Mouse (Mus musculus) E14TG2a.4 (cell line): ENCODE data around the gene Lrba.

Experiments used
- CTCF ChIP-seq: conservative IDR thresholded peaks from 2 replicates; pipeline ENCODE4 v1.5.1; 2014; ENCODE audit warnings: low read length
- POU5F1 ChIP-seq: IDR thresholded peaks from 2 replicates; pipeline ENCODE4 v1.6.1; 2014; ENCODE audit warnings: low read length, borderline replicate concordance

DNA sequence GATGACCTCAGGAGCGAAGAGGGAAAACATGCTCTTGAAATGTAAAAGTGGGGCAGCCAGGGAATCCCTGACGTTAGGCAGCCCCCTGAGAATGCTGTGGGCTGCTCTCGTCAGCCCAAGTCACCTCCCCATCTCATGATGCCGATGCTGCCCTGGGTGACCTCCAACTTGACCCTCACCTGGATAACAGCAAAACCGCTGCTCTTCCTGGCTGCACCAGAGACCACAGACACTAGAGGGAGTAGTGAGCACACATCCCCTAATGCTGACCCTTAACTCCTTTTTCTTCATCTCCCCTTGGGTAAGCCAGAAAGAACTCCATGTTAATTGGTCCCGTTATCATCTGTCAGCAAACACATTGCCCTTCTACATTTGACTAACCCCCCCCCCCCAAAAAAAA lies 572.2 kb downstream of the Lrba start:
- TF ChIP-seq CTCF = peak; percentile 81
- no peak for TF ChIP-seq POU5F1
